Mouse (Mus musculus): Measurements from ENCODE around the gene Ntn1. TPM values are rescaled to one million over a fixed set of nuclear protein-coding genes. Genes with fewer than 3 reads are reported as not detected.

The Ntn1 gene
- polyA plus RNA-seq, 1 experiment from 2014 or later: 4.8 TPM

DNA sequence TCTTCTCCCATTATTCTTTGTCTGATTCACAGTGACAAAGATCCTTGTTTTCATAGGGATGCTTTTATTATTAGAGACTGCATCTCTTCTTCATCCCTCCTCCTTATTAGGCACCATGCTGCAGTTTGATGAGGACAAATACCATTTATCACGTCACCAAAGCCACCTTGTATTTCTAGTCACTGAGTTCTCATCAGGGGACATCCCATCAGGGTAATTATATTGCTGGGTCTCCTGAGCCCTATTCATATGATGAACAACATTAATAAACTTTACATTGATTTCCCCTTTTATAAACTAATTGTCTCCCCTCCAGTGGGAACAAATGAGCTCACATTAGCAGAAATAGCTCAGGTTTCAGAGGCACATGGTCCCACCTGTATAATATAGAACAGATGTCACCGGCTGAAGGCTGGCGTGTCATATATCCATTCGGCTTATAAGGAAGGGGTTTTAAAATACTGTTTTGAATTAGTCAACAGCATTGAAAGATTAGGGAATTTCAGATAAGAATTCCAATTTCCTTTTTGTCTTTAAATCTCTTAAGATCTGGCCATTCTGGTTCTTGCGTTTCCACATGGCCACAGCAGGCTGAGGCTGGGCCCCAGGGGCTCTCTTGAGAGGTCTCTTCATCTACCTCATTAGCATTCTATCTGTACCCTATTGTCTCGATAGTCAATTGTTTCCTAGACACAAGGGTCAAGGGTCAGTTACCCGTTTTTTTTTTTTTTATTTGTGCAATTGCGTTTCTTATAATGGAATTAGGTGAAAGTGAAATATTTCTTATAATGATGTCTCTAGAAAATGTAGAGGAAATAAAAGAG lies 25.1 kb upstream of the Ntn1 start:
- H3K27me3 ChIP-seq (ENCODE audit: control insufficient read depth, insufficient read depth, low read length): no peaks in the 10 kb centered on the region
- H3K4me1 ChIP-seq (replicated peaks; ENCODE audit: control insufficient read depth, insufficient read depth, low read length): 0 out of 2 replicates have a peak, but pooled peaks cover 3% of the 10 kb centered on the region
- H3K27ac ChIP-seq (ENCODE audit: low read depth, low read length): no peak overlapping the region
- no peak overlapping the region for H3K9ac ChIP-seq (ENCODE audit: low read length)
- H3K9me3 ChIP-seq (ENCODE audit: control insufficient read depth, low read length): no peaks in the 10 kb centered on the region
- no peak overlapping the region for H3K4me3 ChIP-seq (ENCODE audit: low read depth, low read length)
- ATAC-seq (replicated peaks; ENCODE audit: low FRiP score) (no peak), DNase-seq (ENCODE audit: low spot score) (no peak)
- no peak overlapping the region for H3K4me2 ChIP-seq (ENCODE audit: low read depth, low read length, severe bottlenecking)
- 29% methylated on average over 8 of the region's 8 CpGs for WGBS
- H3K36me3 ChIP-seq (ENCODE audit: control insufficient read depth, insufficient read depth, low read length): no peaks in the 10 kb centered on the region

- no peak overlapping the region for H3K9ac ChIP-seq (ENCODE audit: low read length)
- no peak overlapping the region for H3K4me3 ChIP-seq (ENCODE audit: low read depth, low read length)
- H3K36me3 ChIP-seq (ENCODE audit: control insufficient read depth, insufficient read depth, low read length): no peaks in the 10 kb centered on the region
- no peak overlapping the region for H3K27ac ChIP-seq (ENCODE audit: low read depth, low read length)
- DNase-seq (ENCODE audit: low spot score): peak; percentile 73
- no peak overlapping the region for H3K4me2 ChIP-seq (ENCODE audit: low read depth, low read length, severe bottlenecking)
- peaks cover 2% of the 10 kb centered on the region; the same call in 1 of the 2 replicates for H3K9me3 ChIP-seq (ENCODE audit: control insufficient read depth, low read length)
- no peaks in the 10 kb centered on the region for H3K27me3 ChIP-seq (ENCODE audit: control insufficient read depth, insufficient read depth, low read length)
- H3K4me1 ChIP-seq (replicated peaks; ENCODE audit: control insufficient read depth, insufficient read depth, low read length): no peaks in the 10 kb centered on the region
- WGBS: 38% methylated on average over 9 of the region's 9 CpGs
- ATAC-seq (replicated peaks; ENCODE audit: low FRiP score): no peak
These were observed 17.2 kb upstream of the Ntn1 start for GRCm38 (mm10) chr11:68417831-68418230.

- Histone ChIP-seq H3K4me2 (ENCODE audit: low read depth, low read length, severe bottlenecking) (no peak overlapping the region), H3K27ac (ENCODE audit: low read depth, low read length) (no peak overlapping the region), H3K4me1 (replicated peaks; ENCODE audit: control insufficient read depth, insufficient read depth, low read length) (no peaks in the 10 kb centered on the region), H3K36me3 (ENCODE audit: control insufficient read depth, insufficient read depth, low read length) (no peaks in the 10 kb centered on the region), H3K9me3 (ENCODE audit: control insufficient read depth, low read length) (peaks cover 2% of the 10 kb centered on the region; the same call in 1 of the 2 replicates), H3K9ac (ENCODE audit: low read length) (no peak overlapping the region), H3K27me3 (ENCODE audit: control insufficient read depth, insufficient read depth, low read length) (no peaks in the 10 kb centered on the region), H3K4me3 (ENCODE audit: low read depth, low read length) (no peak overlapping the region)
- ATAC-seq (replicated peaks; ENCODE audit: low FRiP score) (no peak), DNase-seq (ENCODE audit: low spot score) (no peak)
- 73% methylated on average over 3 of the region's 3 CpGs for whole genome bisulfite sequencing
These were observed 16.4 kb upstream of the Ntn1 start for GRCm38 (mm10) chr11:68417001-68417400.

DNA sequence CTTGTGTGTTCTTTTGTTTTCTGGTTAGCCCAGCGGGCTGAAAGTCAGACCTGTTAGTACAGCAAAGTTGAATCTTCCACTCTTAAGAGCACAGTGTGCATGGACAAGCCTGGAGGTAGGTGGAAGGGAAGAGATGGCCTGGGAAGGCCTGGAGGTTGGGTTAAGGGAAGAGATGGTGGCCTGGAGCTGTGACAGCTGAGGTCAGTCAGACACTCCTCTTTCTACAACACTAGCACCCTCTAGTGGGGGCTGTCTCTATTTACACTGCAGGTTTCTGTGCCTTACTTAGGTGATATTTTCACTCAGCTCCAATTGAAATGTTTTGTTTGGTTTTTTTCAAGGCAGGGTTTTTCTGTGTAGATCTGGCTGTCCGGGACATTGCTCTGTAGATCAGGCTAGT lies 7.5 kb upstream of the Ntn1 start:
- peak; percentile 46; the same call in 1 of the 2 replicates for ATAC-seq (replicated peaks; ENCODE audit: low FRiP score)
- no peak overlapping the region for H3K9ac ChIP-seq (ENCODE audit: low read length)
- H3K9me3 ChIP-seq (ENCODE audit: control insufficient read depth, low read length): no peaks in the 10 kb centered on the region
- no peaks in the 10 kb centered on the region for H3K36me3 ChIP-seq (ENCODE audit: control insufficient read depth, insufficient read depth, low read length)
- DNase-seq (ENCODE audit: low spot score): peak; percentile 77
- WGBS: 56% methylated on average over 2 of the region's 2 CpGs
- no peaks in the 10 kb centered on the region for H3K27me3 ChIP-seq (ENCODE audit: control insufficient read depth, insufficient read depth, low read length)
- no peaks in the 10 kb centered on the region for H3K4me1 ChIP-seq (replicated peaks; ENCODE audit: control insufficient read depth, insufficient read depth, low read length)
- no peak overlapping the region for H3K27ac ChIP-seq (ENCODE audit: low read depth, low read length)
- no peak overlapping the region for H3K4me3 ChIP-seq (ENCODE audit: low read depth, low read length)
- no peak overlapping the region for H3K4me2 ChIP-seq (ENCODE audit: low read depth, low read length, severe bottlenecking)

DNA sequence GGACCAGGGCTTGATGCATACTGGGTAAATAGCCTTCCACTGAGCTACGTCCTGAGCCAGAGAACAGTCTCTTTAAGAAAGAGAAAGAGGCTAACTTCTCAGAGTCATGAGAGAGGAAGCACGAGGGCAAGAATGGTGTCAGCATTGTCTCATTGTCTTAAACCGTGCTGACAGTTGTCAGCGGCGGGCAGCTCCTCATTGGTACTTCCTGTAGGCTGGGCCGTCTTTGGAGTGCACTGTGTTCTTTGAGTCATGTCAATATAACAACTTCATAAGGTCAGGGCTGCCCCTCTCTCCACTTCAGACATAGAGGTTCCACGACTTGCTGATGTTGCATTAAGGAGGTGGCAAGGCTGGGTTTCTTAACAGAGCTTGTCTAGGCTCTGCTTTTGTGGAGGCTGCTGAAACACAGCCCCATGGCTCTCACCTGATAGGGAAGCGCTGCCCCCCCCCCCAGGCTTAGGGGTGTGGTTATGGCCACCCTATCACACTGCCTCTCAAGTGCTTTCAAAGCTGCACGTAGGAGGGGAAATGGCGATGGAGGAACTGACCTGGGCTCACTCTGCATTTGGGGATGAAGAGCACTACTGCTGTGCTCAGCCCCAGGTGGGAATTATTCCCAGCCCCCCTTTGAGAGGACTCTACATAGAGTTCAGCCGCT lies 6.8 kb upstream of the Ntn1 start:
- Histone ChIP-seq H3K4me1 (replicated peaks; ENCODE audit: control insufficient read depth, insufficient read depth, low read length) (no peaks in the 10 kb centered on the region), H3K27me3 (ENCODE audit: control insufficient read depth, insufficient read depth, low read length) (no peaks in the 10 kb centered on the region), H3K36me3 (ENCODE audit: control insufficient read depth, insufficient read depth, low read length) (no peaks in the 10 kb centered on the region), H3K4me3 (ENCODE audit: low read depth, low read length) (no peak overlapping the region), H3K9me3 (ENCODE audit: control insufficient read depth, low read length) (no peaks in the 10 kb centered on the region), H3K4me2 (ENCODE audit: low read depth, low read length, severe bottlenecking) (no peak overlapping the region), H3K27ac (ENCODE audit: low read depth, low read length) (no peak overlapping the region), H3K9ac (ENCODE audit: low read length) (no peak overlapping the region)
- 72% methylated on average over 11 of the region's 11 CpGs for WGBS
- DNase-seq (ENCODE audit: low spot score) (peak; percentile 46), ATAC-seq (replicated peaks; ENCODE audit: low FRiP score) (no peak)

DNA sequence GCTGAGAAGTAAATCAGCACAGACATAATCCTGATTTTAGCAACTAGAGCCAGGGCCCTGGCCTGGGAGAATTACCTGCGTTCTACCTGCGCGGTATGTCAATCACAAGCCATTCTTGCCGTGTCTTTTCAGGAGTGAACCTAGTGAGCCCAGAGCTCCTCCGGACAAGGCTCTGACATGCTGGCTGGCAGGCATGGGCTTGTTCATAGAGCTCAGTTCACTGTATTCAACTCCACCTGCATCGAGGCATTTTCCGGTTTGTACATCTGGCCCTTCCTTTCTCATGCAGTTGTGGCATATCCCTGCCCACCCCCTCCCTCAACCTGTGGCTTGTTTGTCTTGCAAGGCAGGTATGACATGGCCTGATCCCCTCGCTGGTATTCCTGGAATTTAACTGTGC lies 5.0 kb upstream of the Ntn1 start:
- ATAC-seq (replicated peaks; ENCODE audit: low FRiP score) (no peak), DNase-seq (ENCODE audit: low spot score) (no peak)

DNA sequence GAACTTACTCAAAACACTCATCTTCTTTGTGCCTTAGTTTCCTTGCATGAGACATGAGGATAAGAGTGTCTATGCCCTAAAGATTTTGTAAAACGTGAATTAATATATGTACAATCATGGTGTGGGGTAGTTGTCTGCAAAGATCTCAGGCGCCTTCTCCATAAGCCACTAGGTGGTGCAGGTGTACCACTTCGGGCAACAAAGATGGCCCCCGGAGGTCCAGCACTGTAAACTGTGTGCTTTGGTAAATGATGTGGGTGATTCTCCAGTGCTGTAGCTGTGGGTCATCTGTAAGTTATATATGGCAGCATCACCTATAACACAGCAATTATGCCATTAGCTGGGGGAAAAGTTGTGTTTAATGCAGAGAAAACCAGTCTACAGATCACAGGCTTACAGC lies 3.6 kb upstream of the Ntn1 start:
- no peak overlapping the region for H3K27ac ChIP-seq (ENCODE audit: low read depth, low read length)
- DNase-seq (ENCODE audit: low spot score): no peak
- H3K27me3 ChIP-seq (ENCODE audit: control insufficient read depth, insufficient read depth, low read length): peaks cover 21% of the 10 kb centered on the region
- H3K36me3 ChIP-seq (ENCODE audit: control insufficient read depth, insufficient read depth, low read length): no peaks in the 10 kb centered on the region
- no peak overlapping the region for H3K4me2 ChIP-seq (ENCODE audit: low read depth, low read length, severe bottlenecking)
- WGBS: 59% methylated on average over 4 of the region's 4 CpGs
- H3K9me3 ChIP-seq (ENCODE audit: control insufficient read depth, low read length): no peaks in the 10 kb centered on the region
- no peak overlapping the region for H3K4me3 ChIP-seq (ENCODE audit: low read depth, low read length)
- ATAC-seq (replicated peaks; ENCODE audit: low FRiP score): no peak
- H3K4me1 ChIP-seq (replicated peaks; ENCODE audit: control insufficient read depth, insufficient read depth, low read length): peaks cover 6% of the 10 kb centered on the region; the same call in 1 of the 2 replicates
- H3K9ac ChIP-seq (ENCODE audit: low read length): no peak overlapping the region

More for the DNA sequence above, 5.0 kb upstream of the Ntn1 start:
- Histone ChIP-seq H3K4me3 (ENCODE audit: low read depth, low read length) (no peak overlapping the region), H3K27me3 (ENCODE audit: control insufficient read depth, insufficient read depth, low read length) (peaks cover 12% of the 10 kb centered on the region), H3K27ac (ENCODE audit: low read depth, low read length) (no peak overlapping the region), H3K36me3 (ENCODE audit: control insufficient read depth, insufficient read depth, low read length) (no peaks in the 10 kb centered on the region), H3K9me3 (ENCODE audit: control insufficient read depth, low read length) (no peaks in the 10 kb centered on the region), H3K4me2 (ENCODE audit: low read depth, low read length, severe bottlenecking) (no peak overlapping the region), H3K4me1 (replicated peaks; ENCODE audit: control insufficient read depth, insufficient read depth, low read length) (no peaks in the 10 kb centered on the region), H3K9ac (ENCODE audit: low read length) (no peak overlapping the region)
- 89% methylated on average over 8 of the region's 8 CpGs for WGBS

- DNase-seq (ENCODE audit: low spot score) (no peak), ATAC-seq (replicated peaks; ENCODE audit: low FRiP score) (no peak)
- Histone ChIP-seq H3K9ac (ENCODE audit: low read length) (no peak overlapping the region), H3K4me2 (ENCODE audit: low read depth, low read length, severe bottlenecking) (no peak overlapping the region), H3K36me3 (ENCODE audit: control insufficient read depth, insufficient read depth, low read length) (no peaks in the 10 kb centered on the region), H3K4me1 (replicated peaks; ENCODE audit: control insufficient read depth, insufficient read depth, low read length) (peaks cover 14% of the 10 kb centered on the region), H3K27me3 (ENCODE audit: control insufficient read depth, insufficient read depth, low read length) (peaks cover 41% of the 10 kb centered on the region), H3K9me3 (ENCODE audit: control insufficient read depth, low read length) (no peaks in the 10 kb centered on the region), H3K4me3 (ENCODE audit: low read depth, low read length) (no peak overlapping the region), H3K27ac (ENCODE audit: low read depth, low read length) (no peak overlapping the region)
- WGBS: 26% methylated on average over 5 of the region's 5 CpGs
These were observed 805 bp upstream of the Ntn1 start for GRCm38 (mm10) chr11:68401428-68401827.

Data from forebrain, embryonic 11.5 days (tissue).